Mouse (Mus musculus): ENCODE data around the gene Myl10.

DNA sequence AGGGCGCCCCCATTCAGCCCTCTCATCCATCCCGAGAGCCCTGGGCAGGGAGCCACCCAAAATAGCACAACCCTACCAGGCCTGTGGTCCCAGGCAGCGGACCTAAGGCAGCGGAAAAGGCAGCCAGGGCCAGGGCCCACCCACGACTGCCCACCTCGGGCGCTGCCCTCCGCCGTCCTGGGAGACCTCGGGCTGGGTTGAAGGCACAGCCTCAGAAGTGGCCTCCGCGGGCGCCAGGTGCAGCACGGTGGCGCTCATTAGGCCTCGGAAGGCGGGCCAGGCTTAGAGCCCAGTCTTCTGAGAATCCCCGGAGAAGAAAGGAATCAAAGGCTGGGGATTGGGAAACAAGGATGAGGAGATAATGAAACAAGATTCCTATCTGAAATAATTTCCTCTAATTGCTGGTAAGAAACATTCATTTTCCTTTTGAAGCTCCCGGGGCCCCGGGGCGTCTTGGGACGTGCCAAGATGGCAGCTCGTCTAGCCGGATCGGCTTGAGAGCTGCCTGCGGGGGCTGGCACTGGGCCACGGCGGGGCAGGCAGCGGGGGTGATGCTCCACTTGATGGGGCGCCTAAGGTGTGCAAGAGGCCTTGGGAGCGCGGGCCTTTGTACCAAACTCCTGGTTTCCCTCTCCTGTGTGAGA is 21.4 kb downstream of the Myl10 start:
- TF ChIP-seq CTCF (IDR thresholded peaks at IDR 0.05; ENCODE audit: control insufficient read depth, insufficient read depth, insufficient read length): no peak
- no peak for TF ChIP-seq USF1 (IDR thresholded peaks at IDR 0.05; ENCODE audit: low read depth)
- no peak for TF ChIP-seq MAX (IDR thresholded peaks at IDR 0.05)
- no peak for TF ChIP-seq CEBPB (IDR thresholded peaks at IDR 0.05; ENCODE audit: low read depth)
